In genomic region chr12:71849051-71849450, GRCm38 (mm10) we compare ENCODE assay signal across 11 mouse cellular contexts.
"Had no signal": no experiment of that assay in that cellular context is flagged by ENCODE, and none has a peak within 500 bp of the region (broad histone marks: within the 10 kb centered on the region; RNA-seq: fewer than 3 reads in every experiment).

No protein-coding gene starts in this region.

- H3K9me3 ChIP-seq: limb, embryonic 12.5 days; liver, embryonic 12.5 days; lung, embryonic 15.5 days; midbrain, embryonic 13.5 days; stomach, embryonic 15.5 days had no signal

- H3K4me2 ChIP-seq: limb, embryonic 12.5 days; liver, embryonic 12.5 days; lung, embryonic 15.5 days; midbrain, embryonic 13.5 days; stomach, embryonic 15.5 days had no signal

- H3K9ac ChIP-seq: limb, embryonic 12.5 days; liver, embryonic 12.5 days; lung, embryonic 15.5 days; midbrain, embryonic 13.5 days; stomach, embryonic 15.5 days had no signal

- ATAC-seq: liver, embryonic 12.5 days; midbrain, embryonic 13.5 days had no signal

- H3K36me3 ChIP-seq: limb, embryonic 12.5 days; lung, embryonic 15.5 days; midbrain, embryonic 13.5 days; stomach, embryonic 15.5 days had no signal

- H3K4me3 ChIP-seq: limb, embryonic 12.5 days; liver, embryonic 12.5 days; lung, embryonic 15.5 days; midbrain, embryonic 13.5 days; stomach, embryonic 15.5 days had no signal

- H3K27ac ChIP-seq: limb, embryonic 12.5 days; liver, embryonic 12.5 days; macrophage; midbrain, embryonic 13.5 days; stomach, embryonic 15.5 days had no signal

- DNase-seq: kidney, postnatal 25 days; lung, postnatal 14 days; right cerebral cortex, postnatal 14 days; thymus, adult 2 months; thymus, postnatal 25 days had no signal

- H3K27me3 ChIP-seq: limb, embryonic 12.5 days; liver, embryonic 12.5 days; lung, embryonic 15.5 days; midbrain, embryonic 13.5 days; stomach, embryonic 15.5 days had no signal
